In genomic region chr7:113918916-113919315, GRCm38 (mm10) we compare ENCODE assay signal across 23 mouse cellular contexts.
A peak's percentile ranks its signal among the peaks of the same experiment; 100 is the strongest.
DNase-seq lines count a peak whose midpoint lies in the region; ATAC-seq and TF ChIP-seq lines count a peak whose summit lies in the region.
"Had no signal": no experiment of that assay in that cellular context is flagged by ENCODE, and none has a peak within 500 bp of the region (broad histone marks: within the 10 kb centered on the region; RNA-seq: fewer than 3 reads in every experiment).

No protein-coding gene starts in this region.

- H3K9me3 ChIP-seq in forebrain, postnatal 0 days (ENCODE audit: low read length) = peaks cover 6% of the 10 kb centered on the region
- no peaks in the 10 kb centered on the region for H3K9me3 ChIP-seq in forebrain, embryonic 10.5 days
- H3K9me3 ChIP-seq: embryonic facial prominence, embryonic 13.5 days; hindbrain, embryonic 12.5 days; limb, embryonic 13.5 days; lung, embryonic 15.5 days had no signal

- no peak overlapping the region for H3K9ac ChIP-seq in forebrain, postnatal 0 days
- H3K9ac ChIP-seq: embryonic facial prominence, embryonic 13.5 days; hindbrain, embryonic 12.5 days; limb, embryonic 13.5 days; lung, embryonic 15.5 days had no signal

- TF ChIP-seq CTCF in forebrain, postnatal 0 days (IDR thresholded peaks at IDR 0.05; ENCODE audit: low read depth) = no peak
- TF ChIP-seq CTCF in brain, embryonic 14.5 days (IDR thresholded peaks at IDR 0.05; ENCODE audit: borderline replicate concordance, extremely low read depth, insufficient read depth, insufficient read length) = no peak

- H3K27me3 ChIP-seq in forebrain, postnatal 0 days (ENCODE audit: insufficient read depth, low read length) = no peaks in the 10 kb centered on the region
- no peaks in the 10 kb centered on the region for H3K27me3 ChIP-seq in forebrain, embryonic 10.5 days (ENCODE audit: poor library complexity, severe bottlenecking)
- H3K27me3 ChIP-seq: embryonic facial prominence, embryonic 13.5 days; hindbrain, embryonic 12.5 days; limb, embryonic 13.5 days; lung, embryonic 15.5 days had no signal

- H3K27ac ChIP-seq in forebrain, postnatal 0 days (ENCODE audit: low read depth, low read length) = peak overlapping the region; percentile 50; the same call in 1 of the 2 replicates
- no peak overlapping the region for H3K27ac ChIP-seq in forebrain, embryonic 10.5 days
- H3K27ac ChIP-seq: embryonic facial prominence, embryonic 13.5 days; hindbrain, embryonic 12.5 days; limb, embryonic 13.5 days; lung, embryonic 15.5 days; stomach, postnatal 0 days had no signal

- H3K4me3 ChIP-seq in forebrain, postnatal 0 days (ENCODE audit: low read depth, low read length) = no peak overlapping the region
- no peak overlapping the region for H3K4me3 ChIP-seq in forebrain, embryonic 10.5 days
- H3K4me3 ChIP-seq: embryonic facial prominence, embryonic 13.5 days; hindbrain, embryonic 12.5 days; left cerebral cortex, adult 2 months; limb, embryonic 13.5 days; lung, embryonic 15.5 days had no signal

- H3K4me2 ChIP-seq in forebrain, postnatal 0 days (ENCODE audit: low read depth) = no peak overlapping the region
- H3K4me2 ChIP-seq: embryonic facial prominence, embryonic 13.5 days; heart, embryonic 11.5 days; hindbrain, embryonic 12.5 days; limb, embryonic 13.5 days; liver, embryonic 11.5 days; lung, embryonic 15.5 days; midbrain, embryonic 11.5 days had no signal

- 0 out of 2 replicates have a peak, but pooled peaks cover 7% of the 10 kb centered on the region for H3K4me1 ChIP-seq in forebrain, postnatal 0 days (ENCODE audit: insufficient read depth)
- H3K4me1 ChIP-seq in forebrain, embryonic 10.5 days = no peaks in the 10 kb centered on the region
- H3K4me1 ChIP-seq: hindbrain, embryonic 12.5 days; limb, embryonic 13.5 days; lung, embryonic 15.5 days had no signal

- DNase-seq in forebrain, postnatal 0 days = peak; percentile 58
- no peak for DNase-seq in forebrain, embryonic 10.5 days (ENCODE audit: extremely low spot score, low spot score)
- peak; percentile 27 to 33 for DNase-seq in layer of hippocampus, adult 8-10 months (ENCODE audit: low spot score in 2 of 2)
- no peak for DNase-seq in layer of hippocampus, adult 9-10 months (ENCODE audit: low spot score)
- DNase-seq in brain, embryonic 14.5 days (ENCODE audit: low read depth) = peak; percentile 47
- DNase-seq in lung, postnatal 4 days = no peak
- DNase-seq: adrenal gland, adult 8-10 months; cerebellum, adult 11-12 months; kidney, adult 9 months; kidney, postnatal 10 days; right cerebral cortex, postnatal 4 days; thymus, postnatal 4 days had no signal

- 55% methylated on average over 3 of the region's 3 CpGs for WGBS in forebrain, postnatal 0 days
- WGBS in forebrain, embryonic 10.5 days = 92% methylated on average over 3 of the region's 3 CpGs

- no peak for TF ChIP-seq POLR2A in brain, embryonic 14.5 days (IDR thresholded peaks at IDR 0.05; ENCODE audit: borderline replicate concordance, extremely low read depth, insufficient read depth, insufficient read length, poor library complexity, severe bottlenecking)

- H3K36me3 ChIP-seq in forebrain, postnatal 0 days (ENCODE audit: insufficient read depth) = no peaks in the 10 kb centered on the region
- no peaks in the 10 kb centered on the region for H3K36me3 ChIP-seq in forebrain, embryonic 10.5 days (replicated peaks)
- H3K36me3 ChIP-seq: embryonic facial prominence, embryonic 13.5 days; hindbrain, embryonic 12.5 days; limb, embryonic 13.5 days; lung, embryonic 15.5 days had no signal

- ATAC-seq in forebrain, postnatal 0 days = peak; percentile 60
- ATAC-seq: intestine, postnatal 0 days; midbrain, embryonic 16.5 days had no signal

Comparison
In these comparisons a context has a peak if more than half of its experiments do, and no peak if none do; other contexts are left out.
1. DNase-seq: peak in forebrain, postnatal 0 days (single experiment), layer of hippocampus, adult 8-10 months (2 of 2) and brain, embryonic 14.5 days (single experiment); none in forebrain, embryonic 10.5 days (single experiment), layer of hippocampus, adult 9-10 months (single experiment) and lung, postnatal 4 days (0 of 2).